Mouse (Mus musculus) neural tube, embryonic 10.5 days (tissue): ENCODE data around the gene Fmnl3.
"Not testable (repeated sequence)": the region's sequence is repeated elsewhere in the genome, so short reads cannot be mapped to it uniquely, and the experiment has no call there.

Experiments used
- DNase-seq: peaks from one replicate; pipeline ENCODE4 v3.0.0-alpha.2; 2017; ENCODE audit warnings: low spot score; ENCODE audit errors: extremely low spot score

Gene Fmnl3

DNA sequence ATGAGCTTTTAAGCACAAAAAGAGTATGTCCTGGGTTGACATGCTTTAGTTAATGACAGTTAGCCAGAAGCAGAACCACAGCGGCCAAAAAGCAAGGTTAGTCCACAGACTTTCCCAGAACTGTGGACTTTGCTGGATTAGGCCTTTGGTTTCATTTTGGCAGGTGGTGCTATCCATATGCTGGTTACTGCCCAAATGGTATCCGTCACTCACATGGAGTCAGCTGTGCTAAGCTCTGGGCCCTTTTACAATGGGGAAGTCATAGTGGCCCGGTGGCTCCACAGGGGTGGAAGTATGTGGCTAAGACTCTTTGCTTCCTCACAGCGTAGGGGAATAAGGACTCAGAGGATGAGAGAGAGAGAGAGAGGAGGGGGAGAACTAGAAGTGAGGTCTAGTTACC is 17.7 kb upstream of the Fmnl3 start:
- DNase-seq, result no peak

DNA sequence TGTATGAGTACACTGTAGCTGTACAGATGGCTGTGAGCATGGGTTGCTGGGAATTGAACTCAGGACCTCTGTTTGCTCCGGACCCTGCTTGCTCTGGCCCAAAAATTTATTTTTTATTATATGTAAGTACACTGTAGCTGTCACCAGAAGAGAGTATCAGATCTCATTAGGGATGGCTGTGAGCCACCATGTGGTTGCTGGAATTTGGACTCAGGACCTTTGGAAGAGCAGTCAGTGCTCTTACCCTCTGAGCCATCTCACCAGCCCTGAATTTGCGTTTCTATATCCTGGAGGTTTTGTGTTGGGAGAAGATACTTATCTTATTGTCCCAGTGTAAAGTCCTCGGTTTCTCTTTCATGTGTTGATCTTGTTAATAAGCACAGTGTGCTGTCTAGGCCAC is 16.5 kb upstream of the Fmnl3 start:
- no peak for DNase-seq

DNA sequence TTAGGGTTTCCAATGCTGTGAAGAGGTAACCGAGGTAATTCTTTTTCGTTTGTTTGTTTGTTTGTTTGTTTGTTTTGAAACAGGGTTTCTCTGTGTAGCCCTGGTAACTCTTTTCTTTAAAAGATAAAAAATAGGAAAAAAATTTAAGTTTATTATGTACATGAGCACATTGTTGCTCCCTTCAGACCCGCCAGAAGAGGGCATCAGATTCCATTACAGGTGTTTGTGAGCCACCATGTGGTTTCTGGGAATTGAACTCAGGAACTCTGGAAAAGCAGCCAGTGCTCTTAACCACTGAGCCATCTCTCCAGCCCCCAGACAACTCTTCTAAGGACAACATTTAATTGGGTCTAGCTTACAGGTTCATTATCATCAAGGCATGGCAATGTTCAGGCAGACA is 15.8 kb upstream of the Fmnl3 start:
- not testable (repeated sequence) for DNase-seq

DNA sequence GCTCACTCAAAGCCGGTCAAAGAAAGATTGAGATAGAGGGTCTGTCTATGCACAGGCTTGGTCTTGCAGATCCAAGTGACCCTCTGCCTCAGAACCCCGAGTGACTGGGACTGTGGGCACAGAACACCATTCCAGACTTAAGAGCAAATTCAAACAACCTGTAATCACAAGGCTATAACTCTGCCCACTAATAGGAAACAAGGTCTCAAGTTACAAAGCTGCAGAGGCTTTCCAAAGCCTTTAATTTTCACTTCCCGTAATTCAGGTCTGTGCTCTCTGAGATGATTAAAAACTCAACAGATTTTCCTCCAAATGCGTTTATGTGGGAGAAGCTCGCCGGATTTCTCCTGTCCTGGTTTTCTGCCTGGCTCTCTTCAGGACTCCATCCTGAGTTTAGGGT is 13.8 kb upstream of the Fmnl3 start:
- DNase-seq, result no peak

DNA sequence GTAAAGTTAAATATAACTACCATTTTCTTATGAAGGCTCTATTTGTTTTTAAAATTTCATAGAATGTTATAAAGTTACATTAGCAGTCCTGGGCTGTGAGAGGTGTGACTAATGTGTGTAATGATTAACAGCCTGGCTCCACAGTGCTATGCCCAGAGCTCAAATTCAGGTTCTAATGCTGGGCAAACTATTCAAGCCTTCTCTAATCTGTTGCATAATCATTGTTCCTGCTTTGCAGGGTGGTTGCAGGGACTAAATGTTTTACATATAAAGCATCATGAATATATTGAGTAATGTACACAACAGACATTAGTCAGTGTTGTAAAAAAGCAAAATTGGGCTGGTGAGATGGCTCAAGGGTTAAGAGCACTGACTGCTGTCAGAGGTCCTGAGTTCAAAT is 12.6 kb upstream of the Fmnl3 start:
- no peak for DNase-seq

DNA sequence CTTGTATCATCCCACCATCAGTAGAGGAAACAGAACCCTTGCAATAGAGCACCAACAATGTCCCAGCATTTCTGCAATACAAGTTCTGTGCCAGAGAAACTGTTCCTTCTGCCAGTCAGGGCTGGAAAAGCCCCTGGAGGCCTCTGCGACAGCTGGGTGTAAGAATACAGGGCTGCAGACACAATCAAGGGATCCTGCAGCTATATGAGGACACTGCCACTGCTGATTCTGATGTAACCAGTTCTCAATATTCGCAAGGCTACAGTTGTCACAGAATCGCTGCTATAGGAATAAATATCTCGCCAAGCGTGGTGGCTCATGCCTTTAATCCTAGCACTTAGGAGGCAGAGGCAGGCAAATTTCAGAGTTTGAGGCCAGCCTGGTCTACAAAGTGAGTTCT is 6.0 kb upstream of the Fmnl3 start:
- DNase-seq, result no peak

DNA sequence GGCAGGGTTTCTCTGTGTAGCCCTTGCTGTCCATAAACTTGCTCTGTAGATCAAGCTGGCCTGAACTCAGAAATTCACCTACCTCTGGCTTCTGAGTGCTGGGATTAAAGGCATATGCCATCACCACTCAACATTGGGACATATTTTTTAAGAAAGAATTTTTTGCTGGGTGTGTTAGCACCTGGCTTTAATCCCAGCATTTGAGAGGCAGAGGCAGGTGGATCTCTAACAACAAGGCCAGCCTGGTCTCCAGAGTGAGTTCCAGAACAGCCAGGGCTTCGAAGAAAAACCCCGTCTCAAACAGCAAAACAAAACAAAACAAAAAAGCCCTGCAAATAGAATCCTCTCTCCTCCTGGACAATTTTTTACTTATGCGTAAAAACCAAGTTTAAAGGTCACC is 5.3 kb upstream of the Fmnl3 start:
- no peak for DNase-seq

DNA sequence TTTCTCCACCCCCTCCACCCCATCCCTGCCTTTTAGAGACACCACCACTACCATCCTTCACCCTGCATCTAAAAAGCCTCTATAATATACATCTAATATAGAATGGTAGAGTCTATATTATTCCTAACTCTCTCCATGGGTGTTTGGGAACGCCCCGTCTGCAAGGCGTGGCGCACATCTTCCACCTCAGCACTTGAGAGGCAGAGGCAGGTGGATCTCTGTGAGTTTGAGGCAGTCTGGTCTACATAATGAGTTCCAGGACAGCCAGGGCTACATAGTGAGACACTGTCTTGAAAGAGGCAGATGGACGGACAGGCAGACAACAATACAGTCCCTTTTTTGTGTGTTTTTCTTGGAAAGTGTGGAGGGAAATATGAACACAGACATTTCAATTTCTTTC is 4.8 kb upstream of the Fmnl3 start:
- no peak for DNase-seq

DNA sequence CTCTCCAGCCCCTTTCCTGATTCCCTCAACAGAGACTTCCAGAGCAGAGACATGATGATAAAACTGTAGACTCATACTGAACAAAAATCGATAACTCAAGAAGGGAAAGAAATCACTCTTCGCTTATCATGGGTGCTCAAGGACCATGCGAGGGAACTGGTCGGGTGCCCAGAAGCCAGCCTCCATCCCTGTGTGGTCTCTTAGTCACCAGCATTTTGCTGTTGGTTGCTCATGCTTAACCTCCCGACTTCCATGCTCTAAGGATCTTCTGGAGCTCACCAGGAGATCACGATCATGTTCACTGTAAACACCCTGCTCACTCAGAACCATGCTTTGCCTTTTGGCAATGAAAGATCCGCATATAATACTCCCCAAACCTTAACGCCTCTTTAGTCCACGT is 2.5 kb upstream of the Fmnl3 start:
- no peak for DNase-seq

DNA sequence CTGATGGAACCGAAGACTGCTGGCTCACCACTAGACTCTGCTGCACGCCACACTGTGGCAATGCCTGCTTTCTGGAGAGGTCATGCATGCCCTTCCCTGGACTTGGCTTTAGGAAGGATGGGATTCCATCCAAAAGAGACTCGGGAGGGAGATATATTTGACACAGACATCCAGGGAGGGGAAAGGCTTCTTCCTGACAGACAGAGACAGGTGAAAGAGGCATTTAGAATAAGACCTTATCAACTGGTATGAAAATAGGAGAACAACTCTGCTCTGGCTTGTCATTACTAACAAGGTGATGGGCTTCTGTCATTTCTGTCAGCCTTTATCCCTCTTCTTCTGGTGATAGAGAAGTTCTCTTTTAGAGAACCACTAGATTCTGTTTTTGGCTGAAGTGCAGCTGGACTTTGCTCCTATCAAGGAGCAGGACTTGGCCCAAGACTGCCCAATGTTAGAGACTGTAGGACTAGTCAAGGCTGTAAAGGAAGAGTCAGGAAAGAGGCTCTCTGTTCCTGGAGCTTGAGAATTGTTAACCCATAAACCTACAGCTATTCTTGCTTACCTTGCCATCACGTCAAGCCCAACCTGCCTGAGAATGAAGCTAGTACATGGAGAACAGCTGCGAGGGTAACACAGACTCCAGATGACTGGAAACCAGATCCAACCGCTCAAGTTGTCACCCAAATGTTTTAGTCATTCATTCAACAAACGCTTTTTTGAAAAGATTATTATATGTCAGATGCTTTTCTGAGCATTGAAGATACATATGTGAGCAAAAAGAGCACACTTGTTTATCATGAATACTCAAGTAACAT is 1.5 kb upstream of the Fmnl3 start:
- no peak for DNase-seq

DNA sequence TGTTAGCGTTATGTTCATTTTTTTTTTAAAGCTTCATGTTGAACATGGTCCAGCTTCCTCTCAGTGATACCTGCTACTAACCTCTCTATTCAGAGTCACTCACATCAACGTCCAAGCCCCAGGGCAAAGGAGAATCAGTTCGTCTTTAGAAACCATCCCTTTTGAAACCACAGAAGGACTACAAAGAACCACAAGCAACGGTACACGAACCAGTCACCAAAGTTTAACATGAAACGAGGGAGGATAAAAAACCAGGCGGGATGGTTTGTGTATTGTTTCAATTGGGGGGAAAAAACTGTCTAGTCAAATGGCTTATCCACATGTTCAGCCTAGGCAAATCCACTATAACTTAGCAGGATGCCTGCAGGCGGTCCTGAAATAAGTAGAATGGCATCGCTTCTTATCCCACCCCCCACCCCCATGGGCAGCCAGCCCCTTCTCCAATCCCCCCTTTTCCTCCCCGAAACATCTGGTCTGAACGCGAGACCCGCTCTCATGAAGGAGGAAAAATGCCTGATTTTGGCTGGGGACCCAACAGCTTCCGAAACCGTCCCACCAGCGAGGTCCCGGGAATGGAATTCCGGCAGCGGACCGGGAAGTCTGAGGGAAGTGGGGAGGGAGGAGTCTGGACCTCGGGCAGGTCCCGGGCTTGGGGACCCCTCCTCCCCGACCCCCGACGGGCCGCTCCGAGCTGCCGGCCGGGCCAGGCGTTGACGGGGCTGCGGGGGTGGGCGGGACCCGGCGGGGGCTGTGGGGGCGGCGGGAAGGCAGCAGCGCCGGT is 701 bp downstream of the Fmnl3 start:
- DNase-seq, result no peak

DNA sequence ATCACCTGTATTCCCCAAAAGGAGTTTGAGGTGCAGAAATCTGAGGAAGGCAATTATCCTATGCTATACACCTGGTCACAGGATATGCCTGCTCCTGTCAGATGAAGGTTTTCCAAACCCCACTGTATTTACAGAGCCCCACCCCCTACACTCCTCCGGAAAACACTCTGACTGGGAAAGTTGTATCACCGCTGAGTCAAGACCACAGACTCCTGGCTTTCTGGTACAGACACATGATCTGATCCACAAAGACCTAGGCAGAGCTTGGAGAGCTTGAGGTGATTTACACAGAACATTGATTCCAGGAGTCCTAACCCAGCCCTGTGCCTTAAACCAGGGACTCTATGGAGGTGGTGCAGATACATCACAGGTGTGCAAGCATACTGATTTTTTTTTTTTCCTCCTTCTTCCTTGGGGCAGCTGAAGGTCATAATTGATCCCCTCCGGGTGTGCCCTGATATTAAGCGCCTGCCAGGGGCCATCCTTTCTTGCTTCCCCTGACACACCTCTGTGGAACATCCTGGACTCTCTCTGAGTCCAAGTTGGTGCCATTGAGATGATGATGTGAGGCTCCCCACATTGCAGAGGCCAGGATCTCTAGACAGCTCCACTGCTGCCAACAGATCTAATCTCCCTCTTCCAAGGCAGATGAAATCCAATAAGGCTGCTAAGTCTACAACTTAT is 1.6 kb downstream of the Fmnl3 start:
- DNase-seq, result no peak

DNA sequence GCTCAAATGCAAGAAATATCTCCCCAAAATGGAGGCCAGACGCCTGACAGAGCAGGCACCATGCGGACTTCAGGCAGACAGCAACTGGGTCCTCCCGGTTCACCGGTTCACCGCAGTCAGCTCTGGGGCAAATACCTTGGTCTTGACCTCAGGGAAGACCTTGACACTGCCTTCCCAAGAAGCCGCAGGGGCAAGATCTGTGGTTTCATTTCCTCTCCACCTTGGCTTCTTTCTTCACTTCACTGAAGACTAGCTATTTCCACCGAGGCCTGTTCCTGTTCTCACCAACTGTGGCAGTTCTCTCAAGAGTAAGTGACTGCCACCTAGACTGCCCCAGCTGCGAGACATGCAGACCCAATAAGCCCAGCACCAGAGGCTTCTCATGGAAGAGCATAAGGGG is 5.4 kb downstream of the Fmnl3 start:
- DNase-seq, result no peak

DNA sequence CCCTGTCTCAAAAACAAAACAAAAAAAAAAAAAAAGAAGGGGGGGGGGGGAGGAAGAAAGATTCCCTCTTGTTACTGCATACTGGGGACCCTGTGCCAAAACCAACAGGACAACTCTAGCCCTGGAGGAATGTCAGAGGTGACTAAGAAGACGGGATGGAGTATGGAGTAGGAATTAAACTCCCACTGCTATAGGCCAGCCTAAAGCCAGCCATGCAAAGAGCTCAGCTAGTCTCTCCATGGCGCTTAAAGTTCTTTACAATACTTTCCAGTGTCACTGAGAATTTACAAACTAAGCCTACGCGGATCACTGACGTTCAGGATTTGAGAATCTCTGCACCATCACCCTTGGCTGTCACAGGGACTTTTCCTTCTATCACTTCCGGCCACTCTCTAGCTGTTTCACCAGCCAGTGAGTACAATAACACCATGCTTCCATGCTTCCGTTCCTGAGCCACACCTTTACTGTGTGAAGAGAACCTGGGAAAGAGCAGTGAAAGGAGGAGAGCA is 6.2 kb downstream of the Fmnl3 start:
- no peak for DNase-seq

DNA sequence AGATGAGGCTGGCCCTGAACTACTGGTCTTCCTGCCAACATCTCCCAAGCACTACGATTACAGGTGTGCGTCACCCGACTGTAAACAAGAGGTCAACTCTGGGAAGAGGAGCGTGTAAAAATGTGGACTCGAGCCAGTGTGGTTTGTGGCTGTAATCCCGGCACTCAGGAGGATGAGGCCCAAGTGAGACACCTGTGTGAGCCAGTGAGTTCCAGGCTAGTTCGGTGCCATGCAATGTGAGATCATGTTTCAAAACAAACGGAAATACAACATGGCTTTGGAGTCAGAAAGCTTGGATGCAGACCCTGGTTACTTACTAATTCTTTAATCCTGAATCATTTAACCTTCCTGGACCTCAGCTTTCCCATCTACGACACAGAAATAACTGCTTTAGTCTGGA is 11.3 kb downstream of the Fmnl3 start:
- DNase-seq, result no peak

DNA sequence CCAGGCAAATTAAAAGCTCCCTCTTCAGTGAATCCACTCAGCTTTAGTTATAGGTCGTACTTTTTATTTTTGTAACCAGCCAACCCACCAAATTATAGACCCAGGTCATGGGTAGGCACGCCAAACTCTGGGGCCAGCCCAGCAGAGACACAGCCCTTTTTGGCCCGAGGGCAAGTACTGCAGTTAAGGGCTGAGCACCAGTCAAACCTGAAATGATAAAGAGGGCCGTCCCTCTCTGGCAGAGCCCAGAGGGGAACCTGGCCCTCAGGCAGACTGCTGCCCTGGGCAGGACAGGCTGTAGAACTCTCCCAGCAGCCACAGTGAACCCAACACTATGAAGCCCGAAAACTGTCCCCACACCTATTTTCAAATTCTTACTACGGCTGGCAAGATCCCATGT is 13.8 kb downstream of the Fmnl3 start:
- no peak for DNase-seq

DNA sequence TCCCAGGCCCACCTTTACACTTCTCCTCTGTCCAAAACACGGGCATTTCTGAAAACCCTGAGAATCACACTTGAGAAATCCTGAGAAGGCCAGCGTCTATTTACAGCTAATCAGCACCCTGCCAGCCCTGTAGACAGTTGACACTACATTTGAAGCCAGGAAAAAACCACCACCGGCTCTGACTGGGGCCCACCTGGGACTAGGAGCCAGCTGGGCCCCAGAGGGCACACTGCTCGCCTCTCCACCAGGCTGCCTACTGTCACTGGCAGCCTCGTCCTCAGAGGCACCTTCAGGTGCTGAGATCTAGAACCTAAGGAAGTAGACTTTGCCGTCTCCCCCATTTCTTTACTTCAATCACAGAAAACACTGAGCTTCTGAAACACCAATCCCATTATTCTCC is 14.6 kb downstream of the Fmnl3 start:
- DNase-seq, result no peak

DNA sequence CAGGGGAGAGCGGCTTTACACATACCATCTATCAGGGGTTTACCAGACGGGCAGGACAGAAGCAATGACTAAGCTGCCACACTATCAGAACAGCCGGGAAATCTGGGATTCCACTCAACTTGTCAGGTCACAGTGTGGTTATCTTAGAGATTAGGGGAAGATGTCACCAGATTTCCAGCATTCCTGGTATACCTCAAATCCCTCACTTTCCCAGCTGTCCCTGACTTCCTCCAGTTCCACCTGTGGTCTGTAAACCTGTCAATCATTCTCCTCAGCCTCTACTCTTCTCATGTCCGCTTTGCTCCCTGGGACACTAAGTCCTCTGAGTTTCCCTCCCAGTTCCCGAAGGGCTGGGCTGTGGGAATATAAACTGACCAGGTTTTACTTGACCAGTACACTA is 18.0 kb downstream of the Fmnl3 start:
- DNase-seq, result no peak

DNA sequence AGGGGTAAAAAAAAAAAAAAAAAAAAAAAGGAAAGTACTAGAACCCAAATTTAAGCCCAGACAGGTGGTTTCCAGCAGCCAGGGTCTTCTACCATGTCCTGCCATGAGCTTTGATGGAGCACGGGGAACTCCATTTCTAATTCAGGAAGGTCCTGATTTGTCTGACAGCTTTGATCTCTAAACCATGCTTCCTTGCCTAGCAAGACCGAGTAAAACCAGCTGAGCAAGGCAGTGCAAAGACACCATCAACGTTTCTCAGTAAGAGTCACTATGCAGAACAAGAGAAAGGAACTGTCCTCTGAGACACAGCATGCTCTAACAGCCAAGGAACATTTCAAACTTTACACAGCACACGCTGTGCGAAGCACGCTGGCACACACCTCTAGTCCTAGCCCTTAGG is 18.7 kb downstream of the Fmnl3 start:
- no peak for DNase-seq

DNA sequence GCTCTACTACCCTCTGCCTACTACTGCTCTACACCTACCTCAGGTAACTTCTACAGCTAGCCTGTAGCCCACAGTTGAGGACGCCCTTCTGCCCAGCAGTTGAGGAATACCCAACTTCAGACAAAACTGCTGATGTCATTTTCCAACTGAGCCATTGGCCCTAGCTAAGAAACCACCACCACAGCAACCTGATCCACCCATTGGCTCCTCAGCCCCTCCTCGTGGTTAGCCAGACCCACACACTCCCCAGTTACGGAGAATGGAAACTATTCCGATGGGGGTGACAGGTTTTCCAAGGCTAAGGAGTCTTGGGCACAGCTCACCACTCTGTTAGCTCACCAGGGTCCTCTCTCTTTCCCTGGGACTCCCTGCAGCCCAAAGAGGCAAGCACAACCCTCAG is 25.3 kb downstream of the Fmnl3 start:
- no peak for DNase-seq

DNA sequence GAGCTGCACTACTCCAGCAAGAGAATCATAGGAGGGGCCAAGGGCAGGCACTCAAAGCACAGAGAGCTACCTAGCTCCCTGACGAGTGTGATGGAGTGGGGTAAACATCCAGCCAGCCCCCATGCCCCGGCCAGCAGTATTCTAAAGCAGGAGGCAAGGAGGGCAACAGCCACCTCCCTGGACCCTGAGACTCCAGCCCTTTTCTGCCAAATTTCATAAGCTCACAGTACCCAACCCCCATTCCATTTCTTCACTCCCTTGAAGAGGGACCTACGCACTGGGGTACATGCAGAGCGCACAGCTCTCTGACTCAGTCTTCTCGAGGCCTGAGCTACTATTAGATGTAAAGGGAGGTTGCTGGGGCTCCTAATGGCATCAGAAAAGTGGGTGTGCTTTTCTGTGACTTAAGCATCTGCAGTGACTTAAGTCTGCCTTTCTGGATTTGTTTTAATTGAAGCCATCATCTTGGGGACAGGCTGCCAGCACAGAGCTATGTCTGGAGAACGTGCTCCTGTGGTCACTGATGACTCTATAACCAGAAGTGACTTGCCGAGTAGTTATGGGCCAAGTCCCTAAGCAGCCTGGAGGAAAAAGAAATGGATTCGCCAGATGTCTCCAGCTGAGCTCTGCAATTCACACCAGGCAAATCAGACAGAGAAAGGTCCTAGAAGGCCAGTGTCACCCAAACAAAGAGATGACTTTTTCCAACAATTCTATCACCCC is 26.0 kb downstream of the Fmnl3 start:
- DNase-seq, result no peak
